Mouse (Mus musculus) cerebellum, adult 2 months (tissue): ENCODE measurements around the gene Ece1. TPM values are rescaled to one million over a fixed set of nuclear protein-coding genes. Genes with fewer than 3 reads are reported as not detected.

Source experiments
- DNase-seq, 2 experiments: peaks; one replicate each; pipeline ENCODE4 v3.0.0; 2021
- H3K27ac ChIP-seq: fragments of 200-500 bp; 2 replicates; pipeline ENCODE4 v1.5.1; 2012; ENCODE audit warnings: low read length, control low read depth, inconsistent platforms; ENCODE audit not compliant: insufficient read depth
- H3K27me3 ChIP-seq: fragments of 200-500 bp; 2 replicates; pipeline ENCODE4 v1.6.1; 2012; ENCODE audit warnings: inconsistent platforms, mild to moderate bottlenecking, low read length, moderate library complexity; ENCODE audit not compliant: control insufficient read depth, insufficient read depth
- H3K4me1 ChIP-seq: fragments of 200-500 bp; 2 replicates; pipeline ENCODE4 v1.6.1; 2011; ENCODE audit warnings: low read length; ENCODE audit not compliant: control insufficient read depth, insufficient read depth
- H3K4me3 ChIP-seq: fragments of 200-500 bp; replicated peaks from 2 replicates; pipeline ENCODE3; 2011; ENCODE audit warnings: mild to moderate bottlenecking, low read depth, low read length, control low read depth; ENCODE audit not compliant: insufficient read depth
- CTCF ChIP-seq: fragments of 200-500 bp; IDR thresholded peaks from 2 replicates; pipeline ENCODE4 v1.5.1; 2011; ENCODE audit warnings: low read depth, mild to moderate bottlenecking, control low read depth, low read length, moderate library complexity, borderline replicate concordance; ENCODE audit not compliant: insufficient read depth
- POLR2A ChIP-seq: fragments of 200-500 bp; IDR thresholded peaks from 2 replicates; pipeline ENCODE4 v1.6.1; 2011; ENCODE audit warnings: low read length, control low read depth, borderline replicate concordance; ENCODE audit not compliant: insufficient read depth
- WGBS: fragments of 180-500 bp; shearing (Covaris S2); methylation state at CpG from one replicate; pipeline ENCODE4 v1.1.7; 2018; 5-methylcytosine and 5-hydroxymethylcytosine counted together
- polyA plus RNA-seq: library from polyadenylated mRNA; depleted of rRNA; stranded (reverse); fragments of >200 nt; gene quantifications from 2 replicates; pipeline ENCODE4 v1.2.3, GENCODE M21; 2012

Gene Ece1
- polyA plus RNA-seq, 1 experiment: 48.5 TPM

- Histone ChIP-seq H3K4me3 (no peak overlapping the region), H3K27ac (no peak overlapping the region), H3K4me1 (peaks cover 41% of the 10 kb centered on the region), H3K27me3 (no peaks in the 10 kb centered on the region)
- no peak for DNase-seq
- TF ChIP-seq POLR2A: no peak
- no peak for TF ChIP-seq CTCF
- WGBS: 100% methylated on average over 1 of the region's 1 CpGs
These were observed 66.8 kb downstream of the Ece1 start for GRCm38 (mm10) chr4:137928813-137929212.

DNA sequence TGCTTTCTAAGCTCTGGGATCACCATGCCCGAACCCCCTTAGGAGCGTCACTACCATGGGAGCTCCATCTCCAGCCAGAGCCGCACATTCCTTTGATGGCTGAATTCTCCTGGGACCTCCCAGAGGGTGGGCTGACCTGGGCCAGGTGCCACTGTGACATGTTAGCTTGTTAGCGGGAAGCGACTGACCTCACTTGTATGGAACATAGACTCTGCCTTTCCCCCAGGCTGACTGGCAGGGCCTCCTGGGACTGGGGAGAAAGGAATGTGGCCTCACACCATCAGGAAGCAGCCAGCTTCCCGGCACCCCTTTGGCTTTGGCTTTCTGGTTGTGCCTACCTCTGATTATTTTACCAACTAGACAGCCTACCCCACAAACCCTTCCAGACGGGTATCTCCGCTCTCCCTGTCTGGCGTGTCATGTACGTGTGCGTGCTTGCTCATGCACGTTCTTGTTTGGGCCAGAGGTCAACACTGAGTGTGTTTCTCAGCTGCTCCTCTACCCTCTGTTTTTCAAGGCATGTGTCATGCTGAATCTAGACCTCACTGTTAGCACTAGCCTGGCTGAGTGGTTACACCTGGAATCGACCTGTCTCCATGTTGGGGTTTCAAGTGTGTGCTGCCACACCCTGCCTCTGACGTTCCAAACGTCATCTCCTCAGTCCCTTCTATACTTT lies 67.4 kb downstream of the Ece1 start:
- Histone ChIP-seq H3K27ac (no peak overlapping the region), H3K4me3 (no peak overlapping the region), H3K27me3 (no peaks in the 10 kb centered on the region), H3K4me1 (peaks cover 41% of the 10 kb centered on the region)
- no peak for DNase-seq
- WGBS: 78% methylated on average over 15 of the region's 15 CpGs
- TF ChIP-seq CTCF (no peak), POLR2A (no peak)

DNA sequence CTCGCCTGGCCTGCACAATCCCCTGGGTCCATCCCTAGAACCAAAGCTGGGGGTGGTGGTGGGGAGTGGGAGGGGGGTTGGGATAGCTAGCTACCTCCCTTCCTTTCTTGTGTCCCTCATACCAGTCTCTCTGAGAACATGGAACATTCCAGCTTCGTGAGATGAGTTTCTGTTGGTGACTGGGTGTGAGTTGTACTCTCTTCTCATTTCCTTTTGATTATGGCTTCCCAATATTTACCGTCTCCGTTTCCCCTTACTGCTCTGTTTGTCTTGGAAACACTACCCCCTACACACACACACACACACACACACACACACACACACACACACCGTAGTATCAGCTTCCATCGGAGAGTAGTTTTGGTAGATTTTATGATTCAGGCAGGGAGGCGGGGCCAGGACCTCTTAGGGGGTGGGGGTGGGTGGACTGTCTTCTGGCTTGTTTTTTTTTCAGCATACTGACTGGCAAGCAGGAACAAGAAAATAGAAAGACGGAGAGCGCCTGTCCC lies 68.5 kb downstream of the Ece1 start:
- peaks cover 40% of the 10 kb centered on the region for H3K4me1 ChIP-seq
- no peak for DNase-seq
- H3K27ac ChIP-seq: no peak overlapping the region
- no peaks in the 10 kb centered on the region for H3K27me3 ChIP-seq
- H3K4me3 ChIP-seq: no peak overlapping the region
- TF ChIP-seq POLR2A (no peak), CTCF (no peak)
- 71% methylated on average over 9 of the region's 9 CpGs for WGBS

- Histone ChIP-seq H3K27ac (no peak overlapping the region), H3K27me3 (no peaks in the 10 kb centered on the region), H3K4me1 (peaks cover 36% of the 10 kb centered on the region), H3K4me3 (no peak overlapping the region)
- DNase-seq: no peak
- no peak for TF ChIP-seq POLR2A
- no peak for TF ChIP-seq CTCF
- WGBS: 31% methylated on average over 18 of the region's 18 CpGs
These were observed 69.1 kb downstream of the Ece1 start for GRCm38 (mm10) chr4:137931009-137931757.

DNA sequence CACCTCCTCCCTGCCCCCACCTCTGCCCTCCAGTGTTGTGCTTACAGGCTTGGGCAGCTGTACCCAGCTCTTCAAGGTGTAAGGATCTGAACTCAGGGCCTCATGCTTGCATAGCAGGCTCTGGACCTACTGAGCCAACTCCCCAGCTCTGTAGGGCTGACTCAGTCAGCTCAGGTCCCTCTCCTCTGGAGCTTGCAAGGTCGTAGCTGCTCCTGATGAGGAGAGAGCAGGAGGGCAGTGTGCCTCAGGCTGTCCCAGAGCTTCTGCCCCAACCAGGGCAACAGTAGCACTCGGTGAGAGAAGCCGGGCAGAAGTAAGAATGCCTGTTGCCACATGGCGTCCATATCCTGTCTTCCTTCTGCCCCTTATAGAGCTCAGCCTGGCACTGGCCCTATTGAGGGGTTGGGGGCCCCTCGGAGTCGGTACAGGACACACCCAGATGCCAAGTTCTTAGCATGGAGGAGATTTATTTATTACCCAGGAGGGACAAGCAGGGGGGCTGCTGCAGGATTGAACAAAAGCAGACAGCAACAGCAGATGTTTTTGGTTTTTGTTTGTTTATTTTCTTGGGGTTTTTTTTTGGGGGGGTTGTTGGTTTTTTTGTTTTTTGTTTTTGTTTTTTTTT lies 70.6 kb downstream of the Ece1 start:
- 46% methylated on average over 6 of the region's 6 CpGs for WGBS

GRCm38 (mm10) chr4:137933328-137933727 lies 71.3 kb downstream of the Ece1 start:
- Histone ChIP-seq H3K4me3 (no peak overlapping the region), H3K27ac (no peak overlapping the region), H3K4me1 (peaks cover 35% of the 10 kb centered on the region), H3K27me3 (no peaks in the 10 kb centered on the region)
- WGBS: 56% methylated on average over 5 of the region's 5 CpGs
- DNase-seq: no peak
- no peak for TF ChIP-seq POLR2A
- no peak for TF ChIP-seq CTCF

More for the DNA sequence above, 70.6 kb downstream of the Ece1 start:
- H3K4me3 ChIP-seq: no peak overlapping the region
- no peak for TF ChIP-seq POLR2A
- TF ChIP-seq CTCF: no peak
- peaks cover 30% of the 10 kb centered on the region for H3K4me1 ChIP-seq
- no peak for DNase-seq
- H3K27me3 ChIP-seq: no peaks in the 10 kb centered on the region
- H3K27ac ChIP-seq: no peak overlapping the region

- no peak for DNase-seq
- Histone ChIP-seq H3K27ac (no peak overlapping the region), H3K27me3 (no peaks in the 10 kb centered on the region), H3K4me1 (peaks cover 51% of the 10 kb centered on the region), H3K4me3 (no peak overlapping the region)
- WGBS: 63% methylated on average over 4 of the region's 4 CpGs
- TF ChIP-seq CTCF: no peak
- no peak for TF ChIP-seq POLR2A
These were observed 74.1 kb downstream of the Ece1 start for GRCm38 (mm10) chr4:137936134-137936533.
